Mouse (Mus musculus) hindbrain, embryonic 11.5 days (tissue): ENCODE results near the gene Srp68. TPM values are rescaled to one million over a fixed set of nuclear protein-coding genes. Genes with fewer than 3 reads are reported as not detected.

Experiments used
- ATAC-seq: fragments of 200-750 bp; cut with Nextera tagmentation; 2 replicates; pipeline ENCODE4 v1.8.0; 2017; ENCODE audit warnings: mild to moderate bottlenecking, moderate TSS enrichment, moderate library complexity; ENCODE audit not compliant: low FRiP score
- DNase-seq: peaks from one replicate; pipeline ENCODE4 v3.0.0-alpha.2; 2015; ENCODE audit warnings: low spot score
- H3K27ac ChIP-seq: fragments of 300-500 bp; sonication (generic); 2 replicates; pipeline ENCODE4 v1.5.1; 2014; ENCODE audit warnings: mild to moderate bottlenecking, low read depth, low read length
- H3K27me3 ChIP-seq: fragments of 300-500 bp; sonication (generic); 2 replicates; pipeline ENCODE4 v1.6.1; 2014; ENCODE audit warnings: mild to moderate bottlenecking, low read length, moderate library complexity, mixed read lengths; ENCODE audit not compliant: control insufficient read depth, insufficient read depth
- H3K36me3 ChIP-seq: fragments of 300-500 bp; sonication (generic); 2 replicates; pipeline ENCODE4 v1.6.1; 2014; ENCODE audit warnings: mild to moderate bottlenecking, low read length, moderate library complexity, mixed read lengths; ENCODE audit not compliant: control insufficient read depth, insufficient read depth
- H3K4me1 ChIP-seq: fragments of 300-500 bp; sonication (generic); replicated peaks from 2 replicates; pipeline ENCODE4 v1.6.1; 2014; ENCODE audit warnings: low read length, mixed read lengths; ENCODE audit not compliant: control insufficient read depth, insufficient read depth
- H3K4me2 ChIP-seq: fragments of 300-500 bp; sonication (generic); replicated peaks from 2 replicates; pipeline ENCODE4 v1.6.1; 2014; ENCODE audit warnings: mild to moderate bottlenecking, low read depth, low read length
- H3K4me3 ChIP-seq: fragments of 300-500 bp; sonication (generic); 2 replicates; pipeline ENCODE4 v1.5.1; 2014; ENCODE audit warnings: low read depth, low read length
- H3K9ac ChIP-seq: fragments of 300-500 bp; sonication (generic); 2 replicates; pipeline ENCODE4 v1.6.1; 2014; ENCODE audit warnings: low read depth, low read length
- H3K9me3 ChIP-seq: fragments of 300-500 bp; sonication (generic); 2 replicates; pipeline ENCODE4 v1.6.1; 2016; ENCODE audit warnings: low read length; ENCODE audit not compliant: control insufficient read depth
- WGBS: fragments of 180-500 bp; shearing (Covaris S2); extraction: QIAGEN DNeasy Blood & Tissue Kit; methylation state at CpG from one replicate; pipeline ENCODE4 v1.1.7; 2014; 5-methylcytosine and 5-hydroxymethylcytosine counted together
- polyA plus RNA-seq: library from polyadenylated mRNA; unstranded; fragments of >200 nt; fragmentation: Nextera tagmentation; extraction: Ambion mirVana; gene quantifications from 2 replicates; pipeline ENCODE4 v1.2.1, GENCODE M21; 2014

Srp68 gene
- polyA plus RNA-seq, 1 experiment from 2014 or later, result 74.0 TPM

DNA sequence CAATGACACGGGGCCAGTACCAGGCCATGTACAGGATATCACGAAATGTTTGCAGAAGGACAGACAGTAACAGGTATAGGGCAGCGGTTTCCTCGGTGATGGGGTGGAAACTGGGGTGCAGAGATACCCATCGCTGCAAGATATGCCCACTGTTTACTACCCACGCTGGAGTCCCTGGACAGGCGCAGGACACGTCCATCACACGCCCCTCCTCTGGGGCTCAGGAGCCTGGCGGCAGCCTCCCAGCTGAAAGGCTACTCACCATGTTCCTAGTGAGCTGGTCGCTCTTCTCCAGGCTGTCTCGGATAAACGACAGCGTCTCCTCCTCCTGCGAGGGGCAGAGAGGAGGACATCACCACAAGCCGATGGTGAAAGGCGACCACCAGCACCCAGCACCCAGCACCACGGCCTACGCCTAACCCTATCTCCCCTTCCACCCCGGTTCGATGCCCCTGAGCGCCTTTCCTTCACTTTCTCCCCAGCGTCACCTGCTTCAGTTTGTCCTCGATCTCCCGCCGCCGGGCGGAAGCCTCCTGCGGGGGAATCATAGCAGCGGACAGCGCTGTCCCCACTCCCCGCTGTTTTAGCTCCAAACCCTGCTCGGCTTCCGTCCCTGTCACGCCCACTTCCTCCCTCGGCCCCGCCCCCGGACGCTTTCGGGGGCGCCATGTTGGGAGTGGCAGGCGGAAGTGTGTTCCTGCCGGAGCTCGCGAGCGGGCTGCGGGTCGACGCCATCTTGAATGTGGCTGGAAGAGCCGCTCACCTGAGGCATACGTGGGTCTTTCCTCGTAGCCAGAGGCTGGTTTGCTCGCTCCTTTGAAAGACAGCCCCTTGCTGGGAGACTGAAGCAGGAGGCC, 32.3 kb upstream of the Srp68 start:
- H3K27me3 ChIP-seq, result no peaks in the 10 kb centered on the region
- H3K4me1 ChIP-seq, result no peaks in the 10 kb centered on the region
- H3K4me2 ChIP-seq, result peak overlapping the region; percentile 78
- H3K36me3 ChIP-seq, result 0 out of 2 replicates have a peak, but pooled peaks cover 2% of the 10 kb centered on the region
- H3K4me3 ChIP-seq, result peak overlapping the region; percentile 68
- ATAC-seq (peak; percentile 94), DNase-seq (peak; percentile 98)
- no peaks in the 10 kb centered on the region for H3K9me3 ChIP-seq
- 0 out of 2 replicates have a peak overlapping the region, but pooled peaks have one; percentile 27 for H3K27ac ChIP-seq
- H3K9ac ChIP-seq, result peak overlapping the region; percentile 71
- WGBS, result 4% methylated on average over 51 of the region's 53 CpGs

DNA sequence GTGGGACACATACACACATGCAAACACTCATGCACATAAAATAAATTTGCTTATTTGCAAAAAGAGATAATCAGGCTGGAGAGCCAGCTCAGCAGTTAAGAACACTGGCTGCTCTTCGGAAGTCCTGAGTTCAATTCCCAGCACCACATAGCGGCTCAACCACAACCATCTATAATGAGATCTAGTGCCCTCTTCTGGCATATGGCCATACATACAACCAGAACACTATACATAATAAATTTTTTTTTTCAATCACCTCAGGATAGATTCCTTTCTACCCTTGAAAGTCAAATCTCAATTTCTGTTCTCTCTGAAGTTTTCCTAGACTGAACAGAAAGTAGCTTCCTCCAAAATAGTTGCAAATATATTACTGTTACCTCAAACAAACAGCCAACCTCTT, 31.4 kb upstream of the Srp68 start:
- Histone ChIP-seq H3K4me2 (peak overlapping the region; percentile 78; the same call in 1 of the 2 replicates), H3K9ac (no peak overlapping the region), H3K4me3 (no peak overlapping the region), H3K9me3 (no peaks in the 10 kb centered on the region), H3K27me3 (no peaks in the 10 kb centered on the region), H3K4me1 (no peaks in the 10 kb centered on the region), H3K36me3 (0 out of 2 replicates have a peak, but pooled peaks cover 3% of the 10 kb centered on the region), H3K27ac (no peak overlapping the region)
- ATAC-seq (no peak), DNase-seq (no peak)
- 99% methylated on average over 2 of the region's 2 CpGs for WGBS

DNA sequence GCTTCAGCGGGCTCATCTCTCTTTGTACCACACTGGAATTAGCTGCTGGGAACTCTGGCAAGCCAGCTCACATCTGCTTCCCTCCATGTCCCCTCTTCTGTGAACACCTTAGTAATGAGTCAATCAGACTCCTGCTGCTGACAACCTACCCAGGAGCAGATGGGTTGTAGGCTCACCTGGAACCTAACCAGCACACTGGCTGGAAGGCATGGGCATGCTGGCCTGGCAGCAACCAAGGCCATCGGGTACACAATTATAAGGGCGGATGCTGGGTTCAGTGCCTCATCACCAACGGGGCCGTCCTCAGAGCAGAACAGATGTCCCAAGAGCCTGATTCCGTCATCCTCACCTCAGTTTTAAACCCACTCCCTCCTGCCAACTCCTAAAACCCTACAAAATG, 24.6 kb upstream of the Srp68 start:
- Histone ChIP-seq H3K4me3 (no peak overlapping the region), H3K4me1 (no peaks in the 10 kb centered on the region), H3K27ac (no peak overlapping the region), H3K9ac (no peak overlapping the region), H3K27me3 (no peaks in the 10 kb centered on the region), H3K36me3 (0 out of 2 replicates have a peak, but pooled peaks cover 4% of the 10 kb centered on the region), H3K4me2 (no peak overlapping the region), H3K9me3 (no peaks in the 10 kb centered on the region)
- 94% methylated on average over 6 of the region's 6 CpGs for WGBS
- DNase-seq (no peak), ATAC-seq (no peak)

DNA sequence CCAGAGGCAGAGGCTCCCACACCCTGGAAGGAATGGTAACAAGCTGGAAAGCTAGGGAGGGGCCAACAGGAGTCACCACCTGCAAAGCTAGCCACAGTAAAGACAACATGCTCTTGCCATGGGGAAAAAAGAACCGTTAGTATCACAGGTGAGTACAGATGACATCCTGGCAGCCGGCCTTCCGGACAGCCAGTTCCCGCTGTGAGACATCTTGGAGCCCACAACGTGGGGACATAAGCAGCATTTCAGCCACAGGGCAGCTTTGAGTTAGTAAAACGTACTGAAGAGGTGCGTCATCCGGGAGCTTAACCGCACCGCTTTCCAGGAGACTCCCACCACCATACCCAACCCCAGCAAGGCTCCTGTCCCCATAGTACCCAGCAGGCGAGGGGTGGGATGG, 24.2 kb upstream of the Srp68 start:
- no peak overlapping the region for H3K27ac ChIP-seq
- H3K9ac ChIP-seq, result no peak overlapping the region
- ATAC-seq (no peak), DNase-seq (no peak)
- H3K4me2 ChIP-seq, result no peak overlapping the region
- H3K4me1 ChIP-seq, result no peaks in the 10 kb centered on the region
- 0 out of 2 replicates have a peak, but pooled peaks cover 4% of the 10 kb centered on the region for H3K36me3 ChIP-seq
- H3K4me3 ChIP-seq, result no peak overlapping the region
- H3K27me3 ChIP-seq, result no peaks in the 10 kb centered on the region
- WGBS, result 92% methylated on average over 11 of the region's 11 CpGs
- no peaks in the 10 kb centered on the region for H3K9me3 ChIP-seq

DNA sequence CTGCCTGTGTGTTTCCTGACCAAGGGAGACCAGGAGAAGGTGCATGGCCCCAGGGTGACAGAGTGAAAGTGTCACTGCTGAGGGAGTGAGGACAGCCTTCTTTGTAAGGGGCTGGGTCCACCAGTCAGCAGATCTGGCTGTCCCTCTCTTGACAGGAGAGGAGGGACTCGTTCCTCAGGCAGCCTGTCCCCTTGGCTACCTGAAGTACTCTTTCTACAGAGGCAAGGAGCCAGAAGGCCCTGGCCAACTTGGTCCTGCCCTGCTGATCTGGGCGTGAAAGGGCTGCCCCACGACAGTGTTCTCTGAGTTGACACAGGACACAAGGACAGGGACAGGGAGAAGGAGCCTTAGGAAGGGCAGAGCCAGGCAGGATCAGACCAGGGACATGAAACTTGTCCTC, 23.0 kb upstream of the Srp68 start:
- H3K4me3 ChIP-seq, result no peak overlapping the region
- H3K36me3 ChIP-seq, result 0 out of 2 replicates have a peak, but pooled peaks cover 4% of the 10 kb centered on the region
- no peaks in the 10 kb centered on the region for H3K27me3 ChIP-seq
- no peaks in the 10 kb centered on the region for H3K4me1 ChIP-seq
- H3K27ac ChIP-seq, result no peak overlapping the region
- no peaks in the 10 kb centered on the region for H3K9me3 ChIP-seq
- DNase-seq (no peak), ATAC-seq (no peak)
- H3K9ac ChIP-seq, result no peak overlapping the region
- WGBS, result 76% methylated on average over 3 of the region's 3 CpGs
- H3K4me2 ChIP-seq, result no peak overlapping the region

DNA sequence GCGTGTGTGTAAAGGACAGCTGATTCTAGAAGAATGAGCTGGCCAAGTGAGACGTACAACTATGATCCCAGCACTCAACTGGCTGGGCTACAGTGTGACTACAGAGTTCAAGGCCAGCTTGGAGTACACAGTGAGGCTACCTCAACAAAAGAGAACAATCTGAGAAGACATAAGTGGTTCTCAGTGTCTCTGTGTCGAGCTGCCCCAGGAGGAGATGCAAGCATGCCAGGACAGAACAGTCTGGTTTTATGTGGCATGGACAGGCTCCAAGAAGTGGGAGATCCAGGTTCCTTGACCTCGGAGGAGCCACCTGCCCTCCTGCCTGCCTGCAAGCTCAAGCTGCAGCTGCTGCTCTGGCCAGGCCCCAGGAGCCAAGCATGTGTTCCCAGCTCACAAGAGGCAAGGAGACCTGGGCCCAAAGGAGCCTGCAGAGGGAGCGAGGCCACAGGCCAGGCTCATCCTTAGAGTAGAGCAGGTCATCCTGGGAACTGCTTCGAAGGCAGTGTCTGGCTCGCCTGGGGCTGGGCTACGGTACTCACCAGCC, 22.2 kb upstream of the Srp68 start:
- Histone ChIP-seq H3K27me3 (no peaks in the 10 kb centered on the region), H3K4me2 (no peak overlapping the region), H3K4me1 (no peaks in the 10 kb centered on the region), H3K27ac (no peak overlapping the region), H3K9ac (no peak overlapping the region), H3K4me3 (no peak overlapping the region), H3K36me3 (0 out of 2 replicates have a peak, but pooled peaks cover 4% of the 10 kb centered on the region), H3K9me3 (no peaks in the 10 kb centered on the region)
- no peak for DNase-seq
- 89% methylated on average over 8 of the region's 8 CpGs for WGBS
- no peak for ATAC-seq

DNA sequence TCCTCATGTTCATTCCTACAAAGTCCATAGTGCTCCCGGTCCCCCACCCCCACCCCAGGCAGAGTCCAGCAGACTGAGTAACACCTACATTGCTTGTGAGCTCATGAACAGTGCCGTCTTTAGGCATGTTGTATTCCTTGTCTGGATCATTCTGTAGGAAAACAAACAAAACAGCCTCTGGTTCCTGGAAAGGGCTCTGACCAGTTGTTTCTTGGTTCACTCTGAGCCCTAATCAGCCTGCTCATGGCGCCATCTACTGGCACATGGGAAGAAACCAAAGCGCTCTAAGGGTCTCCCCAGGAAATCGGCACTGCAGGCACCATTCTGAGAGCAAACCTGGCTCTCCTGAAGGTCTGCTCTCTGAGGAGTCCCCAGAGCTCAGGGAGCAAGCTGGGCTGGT, 20.3 kb upstream of the Srp68 start:
- ATAC-seq (no peak), DNase-seq (peak; percentile 79)
- Histone ChIP-seq H3K4me2 (no peak overlapping the region), H3K36me3 (peaks cover 3% of the 10 kb centered on the region; the same call in 1 of the 2 replicates), H3K4me1 (no peaks in the 10 kb centered on the region), H3K27ac (no peak overlapping the region), H3K9ac (no peak overlapping the region), H3K4me3 (no peak overlapping the region), H3K9me3 (no peaks in the 10 kb centered on the region), H3K27me3 (no peaks in the 10 kb centered on the region)
- 33% methylated on average over 5 of the region's 5 CpGs for whole genome bisulfite sequencing

DNA sequence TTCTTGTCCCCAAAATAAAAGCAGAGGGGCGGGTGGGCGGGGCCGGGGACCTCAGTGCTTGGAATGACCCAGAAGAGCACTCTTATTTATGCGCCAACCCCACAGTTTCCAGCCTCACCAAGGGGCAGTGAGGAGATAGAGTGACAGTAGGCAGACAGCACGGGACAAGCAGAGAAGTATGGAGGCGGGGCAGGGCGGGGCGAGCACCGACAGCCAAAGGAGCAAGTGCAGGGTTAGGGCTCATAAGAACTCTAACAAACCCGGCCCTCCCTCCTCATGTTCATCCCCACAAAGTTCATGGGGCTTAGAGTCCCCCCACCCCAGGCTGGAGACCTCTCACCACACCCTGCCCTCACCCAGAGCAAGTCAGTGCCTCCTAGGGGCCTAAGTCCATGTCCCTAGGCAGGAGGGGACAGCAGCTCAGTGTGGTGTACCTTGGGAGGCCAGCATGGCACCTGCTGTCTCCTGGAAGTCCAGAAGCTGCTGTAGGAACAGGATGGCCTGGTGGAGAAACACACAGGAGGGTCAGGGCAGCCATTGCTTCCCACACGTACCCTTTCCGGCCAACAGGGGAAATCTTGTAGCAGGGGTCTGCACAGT, 19.6 kb upstream of the Srp68 start:
- Histone ChIP-seq H3K4me3 (no peak overlapping the region), H3K9ac (no peak overlapping the region; the same call in 1 of the 2 replicates), H3K27me3 (no peaks in the 10 kb centered on the region), H3K4me1 (no peaks in the 10 kb centered on the region), H3K27ac (no peak overlapping the region), H3K4me2 (no peak overlapping the region), H3K36me3 (peaks cover 3% of the 10 kb centered on the region; the same call in 1 of the 2 replicates), H3K9me3 (no peaks in the 10 kb centered on the region)
- no peak for DNase-seq
- no peak for ATAC-seq
- WGBS, result 85% methylated on average over 10 of the region's 12 CpGs
